Mouse (Mus musculus) brain, embryonic 14.5 days (tissue): ENCODE results near the gene Sh3d19.
A peak's percentile ranks its signal among the peaks of the same experiment; 100 is the strongest.

ENCODE experiments used
- CTCF ChIP-seq: fragments of 200-500 bp; IDR thresholded peaks from 2 replicates; pipeline ENCODE4 v1.5.1; 2012; ENCODE audit warnings: inconsistent platforms, mild to moderate bottlenecking, moderate library complexity, borderline replicate concordance; ENCODE audit not compliant: insufficient read depth, insufficient read length; ENCODE audit errors: extremely low read depth
- POLR2A ChIP-seq: fragments of 200-500 bp; IDR thresholded peaks from 2 replicates; pipeline ENCODE4 v1.6.1; 2012; ENCODE audit warnings: mild to moderate bottlenecking, inconsistent platforms, borderline replicate concordance; ENCODE audit not compliant: poor library complexity, insufficient read depth, insufficient read length, severe bottlenecking; ENCODE audit errors: extremely low read depth

DNA sequence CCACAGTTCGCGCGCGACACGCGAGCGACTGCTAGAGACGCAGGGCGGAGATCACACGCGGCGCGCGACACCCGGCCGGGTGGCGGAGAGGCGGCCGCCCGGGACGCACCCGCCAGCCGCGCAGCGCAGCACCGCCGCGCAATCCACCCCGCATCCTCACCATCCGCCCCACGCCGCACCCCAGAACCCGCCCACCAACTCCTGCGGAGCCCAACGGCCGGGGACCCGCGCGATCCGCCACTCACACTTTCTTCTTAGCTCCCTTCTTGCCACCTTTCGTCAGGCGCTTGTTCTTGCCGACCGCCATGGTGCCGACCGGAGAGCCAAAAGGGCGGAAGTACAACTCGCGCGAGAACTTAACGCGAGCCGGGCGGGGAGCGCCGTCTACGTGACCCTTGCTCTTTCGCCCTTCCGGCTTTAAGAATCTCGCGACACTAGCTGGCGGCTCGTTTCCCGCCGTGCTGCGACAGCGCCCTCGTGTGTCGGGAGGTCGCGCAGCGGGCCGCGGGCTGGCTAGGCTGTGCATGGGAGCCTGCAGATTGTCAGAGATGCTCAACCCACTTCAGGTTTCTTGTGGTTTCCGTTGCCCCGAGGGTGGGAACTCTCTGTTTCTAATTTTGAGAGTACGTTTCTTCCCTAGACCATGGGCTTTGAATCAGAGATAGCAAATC lies 171.5 kb downstream of the Sh3d19 start, which contains the start of gene Rps3a1:
- TF ChIP-seq CTCF (peak; percentile 98), POLR2A (peak; percentile 40; the same call in 1 of the 2 replicates)
